29 mouse cellular contexts compared by ENCODE assay signal in genomic region chr7:43346148-43346547, GRCm38 (mm10). TPM values are rescaled to one million over a fixed set of nuclear protein-coding genes. Genes with fewer than 3 reads are reported as not detected.
A peak's percentile ranks its signal among the peaks of the same experiment; 100 is the strongest.
DNase-seq lines count a peak whose midpoint lies in the region; ATAC-seq and TF ChIP-seq lines count a peak whose summit lies in the region.
"Had no signal": no experiment of that assay in that cellular context is flagged by ENCODE, and none has a peak within 500 bp of the region (broad histone marks: within the 10 kb centered on the region; RNA-seq: fewer than 3 reads in every experiment).

No protein-coding gene starts in this region.

- H3K9ac ChIP-seq in liver, embryonic 16.5 days (ENCODE audit: low read depth, low read length) = no peak overlapping the region
- H3K9ac ChIP-seq in liver, embryonic 11.5 days (ENCODE audit: low read depth, low read length) = no peak overlapping the region
- peak overlapping the region; percentile 19; the same call in 1 of the 2 replicates for H3K9ac ChIP-seq in ES-Bruce4 (ENCODE audit: low read depth, poor library complexity, severe bottlenecking)
- peak overlapping the region; percentile 21; the same call in 1 of the 2 replicates for H3K9ac ChIP-seq in ES-E14 (ENCODE audit: insufficient read depth, low read depth, low read length, poor library complexity, severe bottlenecking)
- H3K9ac ChIP-seq: embryonic facial prominence, embryonic 12.5 days; embryonic facial prominence, embryonic 15.5 days; forebrain, postnatal 0 days; heart, embryonic 13.5 days; hindbrain, embryonic 14.5 days had no signal

- peak; percentile 96 for TF ChIP-seq EP300 in ES-Bruce4 (IDR thresholded peaks at IDR 0.05; ENCODE audit: insufficient read depth, low read depth, low read length)

- no peak overlapping the region for H3K4me3 ChIP-seq in liver, embryonic 16.5 days (ENCODE audit: low read depth, low read length)
- no peak overlapping the region for H3K4me3 ChIP-seq in liver, embryonic 11.5 days (ENCODE audit: low read depth, low read length)
- H3K4me3 ChIP-seq in ES-Bruce4 (ENCODE audit: low read depth, low read length) (no peak overlapping the region), ES-E14 (ENCODE audit: insufficient read depth in 1 of 2, low read depth in 1 of 2, low read length in 2 of 2, poor library complexity in 1 of 2, severe bottlenecking in 1 of 2) (no peak overlapping the region)
- no peak overlapping the region for H3K4me3 ChIP-seq in layer of hippocampus, adult 2 months
- H3K4me3 ChIP-seq: embryonic facial prominence, embryonic 12.5 days; embryonic facial prominence, embryonic 15.5 days; gastrocnemius, adult 2 months; heart, embryonic 10.5 days; heart, embryonic 13.5 days had no signal

- TF ChIP-seq CTCF in ES-Bruce4 (IDR thresholded peaks at IDR 0.05; ENCODE audit: low read depth, low read length) = no peak
- TF ChIP-seq CTCF in layer of hippocampus, adult 2 months (conservative IDR thresholded peaks at IDR 0.05) = no peak

- TF ChIP-seq POLR2A in ES-Bruce4 (IDR thresholded peaks at IDR 0.05; ENCODE audit: insufficient read depth, low read length) = no peak

- H3K4me1 ChIP-seq in liver, embryonic 16.5 days (ENCODE audit: control insufficient read depth, low read depth, low read length) = peaks cover 4% of the 10 kb centered on the region; the same call in 1 of the 2 replicates
- no peaks in the 10 kb centered on the region for H3K4me1 ChIP-seq in liver, embryonic 11.5 days (replicated peaks; ENCODE audit: control insufficient read depth, insufficient read depth, low read length)
- H3K4me1 ChIP-seq in ES-Bruce4 (ENCODE audit: control insufficient read depth, insufficient read depth, low read length) = peaks cover 15% of the 10 kb centered on the region
- H3K4me1 ChIP-seq in ES-E14 (ENCODE audit: control insufficient read depth in 2 of 2, insufficient read depth in 2 of 2, low read length in 2 of 2, poor library complexity in 1 of 2) = peaks cover 25 to 52% of the 10 kb centered on the region in 2 experiments
- H3K4me1 ChIP-seq: embryonic facial prominence, embryonic 12.5 days; embryonic facial prominence, embryonic 15.5 days; heart, embryonic 10.5 days; heart, embryonic 13.5 days had no signal

- no peak for DNase-seq in liver, embryonic 11.5 days (ENCODE audit: low spot score)
- no peak for DNase-seq in ES-E14 (ENCODE audit: low read depth, low spot score)
- DNase-seq in layer of hippocampus, adult 2 months (ENCODE audit: low spot score in 2 of 2) = no peak
- no peak for DNase-seq in cerebellum, postnatal 25 days
- DNase-seq: cerebellum, adult 18-20 months; cerebellum, adult 9-10 months; cerebellum, postnatal 14 days; forebrain, postnatal 0 days; gastrocnemius, adult 2 months; gastrocnemius, postnatal 14 days; heart, adult 18-20 months; heart, postnatal 14 days; heart, postnatal 4 days had no signal

- 0 out of 2 replicates have a peak, but pooled peaks have one; percentile 35 for ATAC-seq in liver, embryonic 16.5 days (ENCODE audit: low read depth)
- no peak for ATAC-seq in liver, embryonic 11.5 days (replicated peaks; ENCODE audit: low FRiP score)
- ATAC-seq: CD4-positive, CD25-positive, alpha-beta regulatory T cell, adult 4 months; forebrain, embryonic 14.5 days; forebrain, postnatal 0 days; hindbrain, postnatal 0 days; inflammation-experienced regulatory T-cells, adult 6 months; intestine, embryonic 16.5 days had no signal

- in situ Hi-C loops in ES-E14 (cut with MboI; ENCODE audit: low sequenced_read_pairs in 2 of 2, unreplicated experiment in 2 of 2) = no loop called here

- WGBS in liver, embryonic 16.5 days (ENCODE audit: insufficient replicate concordance) = 58% methylated on average over 4 of the region's 4 CpGs
- 67% methylated on average over 4 of the region's 4 CpGs for WGBS in liver, embryonic 11.5 days

- H3K4me2 ChIP-seq in liver, embryonic 16.5 days (ENCODE audit: low read depth, low read length) = no peak overlapping the region
- no peak overlapping the region for H3K4me2 ChIP-seq in liver, embryonic 11.5 days
- H3K4me2 ChIP-seq: embryonic facial prominence, embryonic 12.5 days; embryonic facial prominence, embryonic 15.5 days; heart, embryonic 13.5 days; hindbrain, embryonic 14.5 days had no signal

- H3K27ac ChIP-seq in liver, embryonic 16.5 days (ENCODE audit: low read length) = no peak overlapping the region
- no peak overlapping the region for H3K27ac ChIP-seq in liver, embryonic 11.5 days (ENCODE audit: low read depth, low read length)
- H3K27ac ChIP-seq in ES-Bruce4 (ENCODE audit: insufficient read depth, low read length) = peak overlapping the region; percentile 97
- H3K27ac ChIP-seq in ES-E14 (ENCODE audit: insufficient read depth, low read depth, low read length, poor library complexity, severe bottlenecking) = peak overlapping the region; percentile 95
- H3K27ac ChIP-seq in layer of hippocampus, adult 2 months = no peak overlapping the region
- H3K27ac ChIP-seq: embryonic facial prominence, embryonic 12.5 days; embryonic facial prominence, embryonic 15.5 days; gastrocnemius, adult 2 months; heart, embryonic 10.5 days; heart, embryonic 13.5 days; hindbrain, embryonic 14.5 days; hindbrain, postnatal 0 days had no signal

- no peaks in the 10 kb centered on the region for H3K9me3 ChIP-seq in liver, embryonic 16.5 days (replicated peaks; ENCODE audit: control insufficient read depth, low read length)
- H3K9me3 ChIP-seq in liver, embryonic 11.5 days (ENCODE audit: control insufficient read depth, low read length) = no peaks in the 10 kb centered on the region
- H3K9me3 ChIP-seq in ES-Bruce4 (replicated peaks; ENCODE audit: control insufficient read depth, insufficient read depth, low read length, poor library complexity, severe bottlenecking) = no peaks in the 10 kb centered on the region
- H3K9me3 ChIP-seq in ES-E14 (ENCODE audit: control insufficient read depth, insufficient read depth, low read depth, low read length) = no peaks in the 10 kb centered on the region
- H3K9me3 ChIP-seq: embryonic facial prominence, embryonic 12.5 days; embryonic facial prominence, embryonic 15.5 days; heart, embryonic 10.5 days; heart, embryonic 13.5 days had no signal

- no peaks in the 10 kb centered on the region for H3K36me3 ChIP-seq in liver, embryonic 16.5 days (ENCODE audit: control insufficient read depth, insufficient read depth)
- no peaks in the 10 kb centered on the region for H3K36me3 ChIP-seq in liver, embryonic 11.5 days (ENCODE audit: control insufficient read depth, insufficient read depth, low read length)
- H3K36me3 ChIP-seq in ES-Bruce4 (ENCODE audit: control insufficient read depth, insufficient read depth, low read length, poor library complexity, severe bottlenecking) = no peaks in the 10 kb centered on the region
- no peaks in the 10 kb centered on the region for H3K36me3 ChIP-seq in ES-E14 (ENCODE audit: control insufficient read depth, insufficient read depth, low read length, poor library complexity, severe bottlenecking)
- H3K36me3 ChIP-seq: embryonic facial prominence, embryonic 12.5 days; embryonic facial prominence, embryonic 15.5 days; heart, embryonic 10.5 days; heart, embryonic 13.5 days had no signal

- H3K27me3 ChIP-seq in liver, embryonic 16.5 days (ENCODE audit: control insufficient read depth, insufficient read depth, low read depth, low read length) = no peaks in the 10 kb centered on the region
- H3K27me3 ChIP-seq in liver, embryonic 11.5 days (replicated peaks; ENCODE audit: control insufficient read depth, insufficient read depth, low read length) = no peaks in the 10 kb centered on the region
- no peaks in the 10 kb centered on the region for H3K27me3 ChIP-seq in ES-Bruce4 (ENCODE audit: control insufficient read depth, insufficient read depth, low read length, poor library complexity, severe bottlenecking)
- H3K27me3 ChIP-seq: embryonic facial prominence, embryonic 12.5 days; embryonic facial prominence, embryonic 15.5 days; heart, embryonic 13.5 days had no signal

TF ChIP-seq in ES-E14, 5 proteins besides CTCF, POLR2A, EP300 and RAD21:
- no peak for TF ChIP-seq ZC3H11A (IDR thresholded peaks at IDR 0.05; ENCODE audit: borderline replicate concordance, low read depth, low read length)
- TF ChIP-seq ZNF384 (IDR thresholded peaks at IDR 0.05; ENCODE audit: low read depth, low read length) = peak; percentile 85

RNA-seq across cellular contexts. Expression of gene Siglecf, which starts 5.0 kb away (rescaled TPM):
- polyA plus RNA-seq in liver, embryonic 16.5 days (2015; fragmentation: Nextera tagmentation; extraction: Ambion mirVana) = 1.8 and 1.9 TPM in 2 replicates
- 2.7 and 2.9 TPM in 2 replicates for polyA plus RNA-seq in liver, embryonic 11.5 days (2014; fragmentation: Nextera tagmentation; extraction: Ambion mirVana)
- polyA plus RNA-seq in ES-Bruce4 (2011; ENCODE audit: insufficient read depth, insufficient read length, low read depth, missing spikeins) = 0.93 and 1.3 TPM in 2 replicates
- 0.49 and 1.1 TPM in 2 replicates for total RNA-seq in ES-E14 (2012; rRNA removed)
- under 1 TPM; 0.49 to 0.72 TPM for total RNA-seq in layer of hippocampus, adult 2 months (2021)
- total RNA-seq: adrenal gland, adult 8-10 months; adrenal gland, postnatal 25 days; forebrain, postnatal 0 days; gastrocnemius, adult 2 months; gastrocnemius, postnatal 14 days; heart, adult 18-20 months; heart, postnatal 14 days; hindbrain, postnatal 0 days had no signal
- polyA plus RNA-seq: C2C12; CD4-positive, CD25-positive, alpha-beta regulatory T cell, adult 4 months; forebrain, embryonic 14.5 days; heart, embryonic 13.5 days; hindbrain, embryonic 11.5 days; inflammation-experienced regulatory T-cells, adult 6 months had no signal

RNA-seq across cellular contexts. Expression of gene Zfp715, which starts 33.1 kb away (rescaled TPM):
- polyA plus RNA-seq in liver, embryonic 16.5 days (2015; fragmentation: Nextera tagmentation; extraction: Ambion mirVana) = 4.5 and 4.9 TPM in 2 replicates
- polyA plus RNA-seq in liver, embryonic 11.5 days (2014; fragmentation: Nextera tagmentation; extraction: Ambion mirVana) = 10.4 and 14.1 TPM in 2 replicates
- 19.4 and 20.1 TPM in 2 replicates for polyA plus RNA-seq in ES-Bruce4 (2011; ENCODE audit: insufficient read depth, insufficient read length, low read depth, missing spikeins)
- 12.9 and 13.6 TPM in 2 replicates for total RNA-seq in ES-E14 (2012; rRNA removed)
- total RNA-seq in layer of hippocampus, adult 2 months (2021) = 10 to 100 TPM; 23.1 to 23.5 TPM

Comparison
In these comparisons a context has a peak if more than half of its experiments do, and no peak if none do; other contexts are left out.
1. H3K27ac ChIP-seq: peak in ES-Bruce4 (single experiment) and ES-E14 (single experiment); none in liver, embryonic 16.5 days (single experiment), liver, embryonic 11.5 days (single experiment) and layer of hippocampus, adult 2 months (single experiment).
2. H3K9ac ChIP-seq: peak in ES-Bruce4 (single experiment) and ES-E14 (single experiment); none in liver, embryonic 16.5 days (single experiment) and liver, embryonic 11.5 days (single experiment).